Mouse (Mus musculus): ENCODE data around the gene Rpp25. TPM values are rescaled to one million over a fixed set of nuclear protein-coding genes. Genes with fewer than 3 reads are reported as not detected.

Rpp25 gene
- polyA plus RNA-seq, 1 experiment from 2014 or later, result 21.9 TPM

GRCm38 (mm10) chr9:57543951-57544350 is 40.1 kb downstream of the Rpp25 start:
- Histone ChIP-seq H3K36me3 (peaks cover 91% of the 10 kb centered on the region), H3K27ac (replicated peaks) (no peak overlapping the region), H3K9me3 (no peaks in the 10 kb centered on the region), H3K27me3 (no peaks in the 10 kb centered on the region), H3K4me1 (replicated peaks) (peaks cover 13% of the 10 kb centered on the region), H3K4me2 (no peak overlapping the region), H3K4me3 (no peak overlapping the region), H3K9ac (no peak overlapping the region)
- no peak for ATAC-seq (ENCODE audit: low read depth)
- WGBS, result 81% methylated on average over 3 of the region's 3 CpGs

- H3K9ac ChIP-seq, result no peak overlapping the region
- H3K9me3 ChIP-seq, result no peaks in the 10 kb centered on the region
- no peak overlapping the region for H3K27ac ChIP-seq (replicated peaks)
- WGBS, result 87% methylated on average over 5 of the region's 5 CpGs
- H3K36me3 ChIP-seq, result peaks cover 78% of the 10 kb centered on the region
- peaks cover 21% of the 10 kb centered on the region for H3K4me1 ChIP-seq (replicated peaks)
- no peak overlapping the region for H3K4me3 ChIP-seq
- no peak for ATAC-seq (ENCODE audit: low read depth)
- no peak overlapping the region for H3K4me2 ChIP-seq
- no peaks in the 10 kb centered on the region for H3K27me3 ChIP-seq
These were observed 43.5 kb downstream of the Rpp25 start for GRCm38 (mm10) chr9:57547287-57547686.

- H3K27ac ChIP-seq (replicated peaks), result no peak overlapping the region
- H3K4me3 ChIP-seq, result no peak overlapping the region
- H3K36me3 ChIP-seq, result peaks cover 72% of the 10 kb centered on the region
- H3K27me3 ChIP-seq, result no peaks in the 10 kb centered on the region
- H3K4me2 ChIP-seq, result no peak overlapping the region
- H3K4me1 ChIP-seq (replicated peaks), result peaks cover 23% of the 10 kb centered on the region
- H3K9ac ChIP-seq, result no peak overlapping the region
- 92% methylated on average over 11 of the region's 11 CpGs for WGBS
- no peaks in the 10 kb centered on the region for H3K9me3 ChIP-seq
- no peak for ATAC-seq (ENCODE audit: low read depth)
These were observed 44.0 kb downstream of the Rpp25 start for GRCm38 (mm10) chr9:57547869-57548268.

GRCm38 (mm10) chr9:57549186-57549585 is 45.4 kb downstream of the Rpp25 start:
- Histone ChIP-seq H3K36me3 (peaks cover 60% of the 10 kb centered on the region), H3K9ac (no peak overlapping the region), H3K9me3 (no peaks in the 10 kb centered on the region), H3K27ac (replicated peaks) (no peak overlapping the region), H3K4me3 (no peak overlapping the region), H3K4me2 (no peak overlapping the region), H3K4me1 (replicated peaks) (peaks cover 32% of the 10 kb centered on the region), H3K27me3 (no peaks in the 10 kb centered on the region)
- WGBS, result 96% methylated on average over 4 of the region's 4 CpGs
- no peak for ATAC-seq (ENCODE audit: low read depth)

GRCm38 (mm10) chr9:57550126-57550862 is 46.5 kb downstream of the Rpp25 start:
- H3K4me1 ChIP-seq (replicated peaks), result peaks cover 39% of the 10 kb centered on the region
- H3K4me3 ChIP-seq, result no peak overlapping the region
- WGBS, result 93% methylated on average over 11 of the region's 11 CpGs
- peaks cover 49% of the 10 kb centered on the region for H3K36me3 ChIP-seq
- no peak overlapping the region for H3K27ac ChIP-seq (replicated peaks)
- H3K9ac ChIP-seq, result no peak overlapping the region
- H3K9me3 ChIP-seq, result no peaks in the 10 kb centered on the region
- H3K27me3 ChIP-seq, result no peaks in the 10 kb centered on the region
- H3K4me2 ChIP-seq, result no peak overlapping the region
- no peak for ATAC-seq (ENCODE audit: low read depth)

- WGBS, result under 1% methylated on average over 28 of the region's 28 CpGs
- peaks cover 39% of the 10 kb centered on the region for H3K4me1 ChIP-seq (replicated peaks)
- peak; percentile 58; the same call in 1 of the 2 replicates for ATAC-seq (ENCODE audit: low read depth)
- peak within 1 kb of the TSS; percentile 82 for H3K9ac ChIP-seq
- peaks cover 32% of the 10 kb centered on the region for H3K36me3 ChIP-seq
- peak within 1 kb of the TSS; percentile 70 for H3K4me2 ChIP-seq
- H3K27ac ChIP-seq (replicated peaks), result no peak within 1 kb of the TSS
- H3K4me3 ChIP-seq, result peak within 1 kb of the TSS; percentile 60
- no peaks in the 10 kb centered on the region for H3K27me3 ChIP-seq
- H3K9me3 ChIP-seq, result no peaks in the 10 kb centered on the region
These were observed 48.5 kb downstream of the Rpp25 start, which contains the start of gene Mpi for GRCm38 (mm10) chr9:57552139-57552887. Gene Mpi (minus strand): TSS chr9:57552763.

GRCm38 (mm10) chr9:57553119-57553518 is 49.3 kb downstream of the Rpp25 start:
- no peaks in the 10 kb centered on the region for H3K27me3 ChIP-seq
- H3K27ac ChIP-seq (replicated peaks), result no peak overlapping the region
- peaks cover 24% of the 10 kb centered on the region for H3K36me3 ChIP-seq
- no peak overlapping the region for H3K4me2 ChIP-seq
- H3K4me1 ChIP-seq (replicated peaks), result peaks cover 39% of the 10 kb centered on the region
- WGBS, result 72% methylated on average over 11 of the region's 11 CpGs
- no peaks in the 10 kb centered on the region for H3K9me3 ChIP-seq
- 0 out of 2 replicates have a peak, but pooled peaks have one; percentile 26 for ATAC-seq (ENCODE audit: low read depth)
- H3K4me3 ChIP-seq, result no peak overlapping the region
- H3K9ac ChIP-seq, result no peak overlapping the region

GRCm38 (mm10) chr9:57554753-57555152 is 50.9 kb downstream of the Rpp25 start:
- H3K36me3 ChIP-seq, result peaks cover 8% of the 10 kb centered on the region
- no peak overlapping the region for H3K4me2 ChIP-seq
- WGBS, result 30% methylated on average over 3 of the region's 3 CpGs
- no peak overlapping the region for H3K27ac ChIP-seq (replicated peaks)
- H3K9me3 ChIP-seq, result no peaks in the 10 kb centered on the region
- H3K4me1 ChIP-seq (replicated peaks), result peaks cover 29% of the 10 kb centered on the region
- 0 out of 2 replicates have a peak, but pooled peaks cover 3% of the 10 kb centered on the region for H3K27me3 ChIP-seq
- H3K9ac ChIP-seq, result no peak overlapping the region
- peak; percentile 21; the same call in 1 of the 2 replicates for ATAC-seq (ENCODE audit: low read depth)
- H3K4me3 ChIP-seq, result no peak overlapping the region

Other genes starting within 250 kb of the Rpp25 start
- 4.4 and 6.0 TPM in 2 replicates for gene 1700017B05Rik, start 241.4 kb upstream of the Rpp25 start, polyA plus RNA-seq (2015; fragmentation: Nextera tagmentation; extraction: Ambion mirVana)
- gene Ppcdc, start 63.9 kb upstream of the Rpp25 start, polyA plus RNA-seq (2015; fragmentation: Nextera tagmentation; extraction: Ambion mirVana), result 22.8 and 23.6 TPM in 2 replicates
- gene Scamp5, start 36.0 kb upstream of the Rpp25 start, polyA plus RNA-seq (2015; fragmentation: Nextera tagmentation; extraction: Ambion mirVana), result 65.1 and 67.8 TPM in 2 replicates
- gene Cox5a, start 17.2 kb downstream of the Rpp25 start, polyA plus RNA-seq (2015; fragmentation: Nextera tagmentation; extraction: Ambion mirVana), result 922 and 997 TPM in 2 replicates
- gene Fam219b, start 33.5 kb downstream of the Rpp25 start, polyA plus RNA-seq (2015; fragmentation: Nextera tagmentation; extraction: Ambion mirVana), result 20.2 and 20.6 TPM in 2 replicates
- gene Mpi, start 48.7 kb downstream of the Rpp25 start, polyA plus RNA-seq (2015; fragmentation: Nextera tagmentation; extraction: Ambion mirVana), result 70.8 and 73.1 TPM in 2 replicates
- gene Scamp2, start 56.9 kb downstream of the Rpp25 start, polyA plus RNA-seq (2015; fragmentation: Nextera tagmentation; extraction: Ambion mirVana), result 48.0 and 53.7 TPM in 2 replicates
- 25.9 and 26.5 TPM in 2 replicates for gene Ulk3, start 85.4 kb downstream of the Rpp25 start, polyA plus RNA-seq (2015; fragmentation: Nextera tagmentation; extraction: Ambion mirVana)
- not detected in 2 replicates for gene Cplx3, start 102.3 kb downstream of the Rpp25 start, polyA plus RNA-seq (2015; fragmentation: Nextera tagmentation; extraction: Ambion mirVana)
- not detected in 2 replicates for gene Lman1l, start 116.7 kb downstream of the Rpp25 start, polyA plus RNA-seq (2015; fragmentation: Nextera tagmentation; extraction: Ambion mirVana)
- gene Csk, start 149.6 kb downstream of the Rpp25 start, polyA plus RNA-seq (2015; fragmentation: Nextera tagmentation; extraction: Ambion mirVana), result 43.7 and 43.9 TPM in 2 replicates
- gene Cyp1a2, start 179.7 kb downstream of the Rpp25 start, polyA plus RNA-seq (2015; fragmentation: Nextera tagmentation; extraction: Ambion mirVana), result not detected in 2 replicates
- 0.15 TPM in 1 of 2 replicates, not detected in the other for gene Cyp1a1, start 183.9 kb downstream of the Rpp25 start, polyA plus RNA-seq (2015; fragmentation: Nextera tagmentation; extraction: Ambion mirVana)
- 32.0 and 35.4 TPM in 2 replicates for gene Edc3, start 204.5 kb downstream of the Rpp25 start, polyA plus RNA-seq (2015; fragmentation: Nextera tagmentation; extraction: Ambion mirVana)

Data from neural tube, embryonic 13.5 days (tissue).